Comparison of ENCODE assay signal across 8 mouse cellular contexts in genomic region chr1:51509083-51509482, GRCm38 (mm10). TPM values are rescaled to one million over a fixed set of nuclear protein-coding genes. Genes with fewer than 3 reads are reported as not detected.
DNase-seq lines count a peak whose midpoint lies in the region; ATAC-seq lines count a peak whose summit lies in the region.

No protein-coding gene starts in this region.

- H3K4me3 ChIP-seq in forebrain, embryonic 13.5 days = no peak overlapping the region
- H3K4me3 ChIP-seq in midbrain, embryonic 14.5 days (replicated peaks; ENCODE audit: low read depth, low read length) = no peak overlapping the region

- peak; percentile 39 for DNase-seq in adrenal gland, adult 2 months
- no peak for DNase-seq in adrenal gland, postnatal 14 days
- peak; percentile 27 for DNase-seq in ES-CJ7 (ENCODE audit: low read depth, low spot score)
- peak; percentile 84 for DNase-seq in kidney, postnatal 14 days
- DNase-seq in midbrain, embryonic 14.5 days = peak; percentile 23
- no peak for DNase-seq in testis, postnatal 14 days (ENCODE audit: low spot score)
- DNase-seq in urinary bladder, postnatal 10 days (ENCODE audit: low spot score) = no peak

- H3K27me3 ChIP-seq in forebrain, embryonic 13.5 days = no peaks in the 10 kb centered on the region
- no peaks in the 10 kb centered on the region for H3K27me3 ChIP-seq in midbrain, embryonic 14.5 days (ENCODE audit: control insufficient read depth, insufficient read depth, low read length)

- ATAC-seq in forebrain, embryonic 13.5 days = peak; percentile 73
- no peak for ATAC-seq in midbrain, embryonic 14.5 days (ENCODE audit: low FRiP score, low TSS enrichment)

- no peaks in the 10 kb centered on the region for H3K9me3 ChIP-seq in forebrain, embryonic 13.5 days (replicated peaks)
- no peaks in the 10 kb centered on the region for H3K9me3 ChIP-seq in midbrain, embryonic 14.5 days (ENCODE audit: control insufficient read depth, low read length)

- H3K9ac ChIP-seq in forebrain, embryonic 13.5 days = no peak overlapping the region
- H3K9ac ChIP-seq in midbrain, embryonic 14.5 days (replicated peaks; ENCODE audit: low read length) = no peak overlapping the region

- H3K36me3 ChIP-seq in forebrain, embryonic 13.5 days (ENCODE audit: poor library complexity, severe bottlenecking) = no peaks in the 10 kb centered on the region
- no peaks in the 10 kb centered on the region for H3K36me3 ChIP-seq in midbrain, embryonic 14.5 days (ENCODE audit: control insufficient read depth, insufficient read depth, low read length)

- H3K4me2 ChIP-seq in forebrain, embryonic 13.5 days = no peak overlapping the region
- no peak overlapping the region for H3K4me2 ChIP-seq in midbrain, embryonic 14.5 days (ENCODE audit: low read length)

- 9% methylated on average over 7 of the region's 7 CpGs for whole genome bisulfite sequencing in forebrain, embryonic 13.5 days
- 18% methylated on average over 7 of the region's 7 CpGs for WGBS in midbrain, embryonic 14.5 days

- no peak overlapping the region for H3K27ac ChIP-seq in forebrain, embryonic 13.5 days
- H3K27ac ChIP-seq in midbrain, embryonic 14.5 days (replicated peaks; ENCODE audit: low read depth, low read length) = no peak overlapping the region

- no peaks in the 10 kb centered on the region for H3K4me1 ChIP-seq in forebrain, embryonic 13.5 days
- no peaks in the 10 kb centered on the region for H3K4me1 ChIP-seq in midbrain, embryonic 14.5 days (ENCODE audit: control insufficient read depth, insufficient read depth, low read length)

RNA-seq across cellular contexts. Expression of gene Nabp1, which starts 30.9 kb away (rescaled TPM):
- 10 to 100 TPM; 51.2 to 66.1 TPM for total RNA-seq in adrenal gland, adult 2 months (2021)
- 12.9 and 17.2 TPM in 2 replicates for polyA plus RNA-seq in adrenal gland, adult 2 months (2012; rRNA removed)
- total RNA-seq in adrenal gland, postnatal 14 days (2021) = 32.2 and 35.1 TPM in 2 replicates
- 6.3 and 7.4 TPM in 2 replicates for polyA plus RNA-seq in forebrain, embryonic 13.5 days (2015; fragmentation: Nextera tagmentation; extraction: Ambion mirVana)
- polyA plus RNA-seq in midbrain, embryonic 14.5 days (2014; fragmentation: Nextera tagmentation; extraction: Ambion mirVana) = 8.1 and 11.3 TPM in 2 replicates

Comparison
In these comparisons a context has a peak if more than half of its experiments do, and no peak if none do; other contexts are left out.
1. DNase-seq: peak in adrenal gland, adult 2 months (single experiment), ES-CJ7 (single experiment), kidney, postnatal 14 days (single experiment) and midbrain, embryonic 14.5 days (single experiment); none in adrenal gland, postnatal 14 days (single experiment), testis, postnatal 14 days (single experiment) and urinary bladder, postnatal 10 days (single experiment).